Mouse (Mus musculus): ENCODE results near the gene Ly6g6f. TPM values are rescaled to one million over a fixed set of nuclear protein-coding genes. Genes with fewer than 3 reads are reported as not detected.
"Not testable (repeated sequence)": the region's sequence is repeated elsewhere in the genome, so short reads cannot be mapped to it uniquely, and the experiment has no call there.

Ly6g6f gene
- total RNA-seq, 2 experiments from 2014 or later: 0.33 to 0.40 TPM

- no peak for DNase-seq (ENCODE audit: low spot score in 2 of 2)
Observed at GRCm38 (mm10) chr17:35055691-35056495, 29.5 kb downstream of the Ly6g6f start.

- no peak for DNase-seq (ENCODE audit: low spot score in 2 of 2)
Observed at GRCm38 (mm10) chr17:35052271-35052798, 33.1 kb downstream of the Ly6g6f start.

- DNase-seq (ENCODE audit: low spot score in 2 of 2): no peak
Observed at GRCm38 (mm10) chr17:35051156-35052086, 34.0 kb downstream of the Ly6g6f start.

- no peak for DNase-seq (ENCODE audit: low spot score in 2 of 2)
Observed at GRCm38 (mm10) chr17:35050126-35050750, 35.2 kb downstream of the Ly6g6f start.

GRCm38 (mm10) chr17:35049561-35050016, 35.8 kb downstream of the Ly6g6f start, which contains the start of gene Clic1:
Gene Clic1, plus strand, starts transcription at chr17:35049966.
- no peak for DNase-seq (ENCODE audit: low spot score in 2 of 2)

GRCm38 (mm10) chr17:35048932-35049440, 36.4 kb downstream of the Ly6g6f start:
- DNase-seq (ENCODE audit: low spot score in 2 of 2): no peak

GRCm38 (mm10) chr17:35048149-35048931, 37.1 kb downstream of the Ly6g6f start:
- DNase-seq (ENCODE audit: low spot score in 2 of 2): no peak

GRCm38 (mm10) chr17:35047688-35048087, 37.7 kb downstream of the Ly6g6f start:
- no peak for DNase-seq (ENCODE audit: low spot score in 2 of 2)

GRCm38 (mm10) chr17:35046681-35047455, 38.5 kb downstream of the Ly6g6f start, which contains the start of gene Msh5:
Gene Msh5, minus strand, starts transcription at chr17:35046745.
- peak; percentile 86 to 89 for DNase-seq (ENCODE audit: low spot score in 2 of 2)

GRCm38 (mm10) chr17:35045807-35046680, 39.4 kb downstream of the Ly6g6f start:
- no peak for DNase-seq (ENCODE audit: low spot score in 2 of 2)

GRCm38 (mm10) chr17:35044904-35045806, 40.3 kb downstream of the Ly6g6f start:
- DNase-seq (ENCODE audit: low spot score in 2 of 2): no peak

GRCm38 (mm10) chr17:35043794-35044193, 41.6 kb downstream of the Ly6g6f start:
- DNase-seq (ENCODE audit: low spot score in 2 of 2): no peak

- peak; percentile 35 to 51 for DNase-seq (ENCODE audit: low spot score in 2 of 2)
Observed at GRCm38 (mm10) chr17:35039121-35039873, 46.1 kb downstream of the Ly6g6f start.

- DNase-seq (ENCODE audit: low spot score in 2 of 2): no peak
Observed at GRCm38 (mm10) chr17:35034896-35035295, 50.5 kb downstream of the Ly6g6f start.

- not testable (repeated sequence) for DNase-seq (ENCODE audit: low spot score in 2 of 2)
Observed at GRCm38 (mm10) chr17:35033703-35034102, 51.7 kb downstream of the Ly6g6f start.

GRCm38 (mm10) chr17:35032323-35032870, 53.0 kb downstream of the Ly6g6f start:
- no peak for DNase-seq (ENCODE audit: low spot score in 2 of 2)

All from left cerebral cortex, adult 18-20 months (tissue).